In the genomic region with DNA sequence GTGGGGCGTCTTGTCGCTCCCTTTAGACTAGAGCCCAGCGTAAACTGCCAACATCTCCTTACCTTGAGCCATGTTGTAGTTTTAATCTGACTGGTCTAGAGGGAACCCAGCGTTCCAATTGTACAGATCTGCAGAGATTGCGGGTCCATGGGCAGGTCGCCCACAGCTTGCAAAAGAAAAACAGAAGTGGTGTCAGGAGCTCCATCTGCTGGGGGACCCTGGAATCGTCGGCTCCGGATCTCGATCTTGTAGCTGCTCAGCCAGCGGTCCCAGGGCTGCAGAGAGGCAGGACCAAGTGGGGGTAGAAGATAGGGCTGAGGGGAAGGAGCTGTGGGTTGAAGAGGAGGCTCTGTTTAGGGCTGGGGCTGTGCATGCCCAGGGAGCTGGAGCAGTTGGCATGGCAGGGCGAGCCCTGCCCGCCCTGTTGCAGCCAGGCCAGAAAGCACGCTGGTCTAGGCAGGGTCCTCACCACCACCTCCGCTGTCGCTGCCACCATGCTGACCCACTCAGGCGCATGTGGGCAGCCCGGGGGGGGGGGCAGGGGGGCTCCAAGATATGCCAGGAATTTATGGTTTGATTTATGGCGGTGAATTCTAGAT, we compare ENCODE assay signal across 8 mouse cellular contexts. TPM values are rescaled to one million over a fixed set of nuclear protein-coding genes. Genes with fewer than 3 reads are reported as not detected.
DNase-seq lines count a peak whose midpoint lies in the region; ATAC-seq and TF ChIP-seq lines count a peak whose summit lies in the region.

No protein-coding gene starts in this region.

- peak; percentile 17 for DNase-seq in gastrocnemius, postnatal 10 days
- no peak for DNase-seq in gastrocnemius, postnatal 36 days
- peak; percentile 62 for DNase-seq in A20 (ENCODE audit: low read depth, low spot score)
- peak; percentile 19 to 28 for DNase-seq in frontal cortex, postnatal 36 days (ENCODE audit: low spot score in 2 of 2)
- DNase-seq in left cerebral cortex, postnatal 14 days (ENCODE audit: low spot score in 2 of 2) = peak; percentile 14 to 32
- peak; percentile 43 for DNase-seq in thymus, postnatal 4 days

- ATAC-seq in midbrain, embryonic 15.5 days (replicated peaks) = peak; percentile 45; the same call in 1 of the 2 replicates

- intact Hi-C loops in gastrocnemius, postnatal 36 days (cut with DNase I) = no loop called here
- intact Hi-C loops in left cerebral cortex, postnatal 14 days (cut with DNase I) = no loop called here

- no peak for TF ChIP-seq POLR2A in bone marrow, adult 2 months (IDR thresholded peaks at IDR 0.05; ENCODE audit: borderline replicate concordance, control insufficient read depth, low read depth, low read length)

- H3K9ac ChIP-seq in midbrain, embryonic 15.5 days = no peak overlapping the region

- no peaks in the 10 kb centered on the region for H3K9me3 ChIP-seq in midbrain, embryonic 15.5 days

- H3K4me1 ChIP-seq in bone marrow, adult 2 months (ENCODE audit: control insufficient read depth, insufficient read depth, low read length) = no peaks in the 10 kb centered on the region
- H3K4me1 ChIP-seq in midbrain, embryonic 15.5 days = no peaks in the 10 kb centered on the region

- no peaks in the 10 kb centered on the region for H3K27me3 ChIP-seq in midbrain, embryonic 15.5 days (replicated peaks)

- H3K4me2 ChIP-seq in midbrain, embryonic 15.5 days = no peak overlapping the region

- H3K4me3 ChIP-seq in bone marrow, adult 2 months (replicated peaks; ENCODE audit: control insufficient read depth, low read depth, low read length) = no peak overlapping the region
- H3K4me3 ChIP-seq in midbrain, embryonic 15.5 days = no peak overlapping the region

- H3K27ac ChIP-seq in bone marrow, adult 2 months (ENCODE audit: control insufficient read depth, insufficient read depth, low read depth, low read length, poor library complexity) = no peak overlapping the region
- H3K27ac ChIP-seq in midbrain, embryonic 15.5 days = no peak overlapping the region

- 51% methylated on average over 19 of the region's 19 CpGs for WGBS in bone marrow, adult 2 months
- WGBS in midbrain, embryonic 15.5 days = 58% methylated on average over 19 of the region's 19 CpGs

- no peaks in the 10 kb centered on the region for H3K36me3 ChIP-seq in midbrain, embryonic 15.5 days (replicated peaks)

- peak; percentile 45; the same call in 1 of the 2 replicates for TF ChIP-seq CTCF in bone marrow, adult 2 months (IDR thresholded peaks at IDR 0.05; ENCODE audit: control insufficient read depth, insufficient read depth, low read length)

RNA-seq across cellular contexts. Expression of gene Shcbp1, which starts 21.3 kb away (rescaled TPM):
- 1 to 10 TPM; 3.8 to 6.3 TPM for total RNA-seq in gastrocnemius, postnatal 10 days (2021)
- under 1 TPM; 0.32 to 0.59 TPM for total RNA-seq in gastrocnemius, postnatal 36 days (2021)
- polyA plus RNA-seq in bone marrow, adult 2 months (2011; ENCODE audit: insufficient read depth, insufficient read length, low replicate concordance, missing spikeins) = 16.4 and 20.7 TPM in 2 replicates
- 1 to 10 TPM; 1.4 to 1.6 TPM for total RNA-seq in left cerebral cortex, postnatal 14 days (2021)
- polyA plus RNA-seq in midbrain, embryonic 15.5 days (2015; fragmentation: Nextera tagmentation; extraction: Ambion mirVana) = 8.4 and 8.5 TPM in 2 replicates

Comparison
In these comparisons a context has a peak if more than half of its experiments do, and no peak if none do; other contexts are left out.
1. DNase-seq: peak in gastrocnemius, postnatal 10 days (single experiment), A20 (single experiment), frontal cortex, postnatal 36 days (2 of 2), left cerebral cortex, postnatal 14 days (2 of 2) and thymus, postnatal 4 days (single experiment); none in gastrocnemius, postnatal 36 days (0 of 2).